Mouse (Mus musculus) forebrain, embryonic 12.5 days (tissue): ENCODE results near the gene Pbx1. TPM values are rescaled to one million over a fixed set of nuclear protein-coding genes. Genes with fewer than 3 reads are reported as not detected.

Experiments
- ATAC-seq: fragments of 200-750 bp; cut with Nextera tagmentation; 2 replicates; pipeline ENCODE4 v1.8.0; 2017; ENCODE audit warnings: moderate TSS enrichment; ENCODE audit not compliant: low FRiP score
- H3K27ac ChIP-seq: fragments of 300-500 bp; sonication (generic); 2 replicates; pipeline ENCODE4 v1.5.1; 2016; ENCODE audit warnings: mild to moderate bottlenecking
- H3K27me3 ChIP-seq: fragments of 300-500 bp; sonication (generic); 2 replicates; pipeline ENCODE4 v1.6.1; 2016; ENCODE audit warnings: mild to moderate bottlenecking
- H3K36me3 ChIP-seq: fragments of 300-500 bp; sonication (generic); replicated peaks from 2 replicates; pipeline ENCODE4 v1.6.1; 2016; ENCODE audit warnings: mild to moderate bottlenecking
- H3K4me1 ChIP-seq: fragments of 300-500 bp; sonication (generic); 2 replicates; pipeline ENCODE4 v1.6.1; 2016
- H3K4me2 ChIP-seq: fragments of 300-500 bp; sonication (generic); 2 replicates; pipeline ENCODE4 v1.6.1; 2016; ENCODE audit warnings: mild to moderate bottlenecking, moderate library complexity
- H3K4me3 ChIP-seq: fragments of 300-500 bp; sonication (generic); replicated peaks from 2 replicates; pipeline ENCODE4 v1.5.1; 2016; ENCODE audit warnings: mild to moderate bottlenecking
- H3K9ac ChIP-seq: fragments of 300-500 bp; sonication (generic); 2 replicates; pipeline ENCODE4 v1.6.1; 2016; ENCODE audit warnings: mild to moderate bottlenecking
- H3K9me3 ChIP-seq: fragments of 300-500 bp; sonication (generic); 2 replicates; pipeline ENCODE4 v1.6.1; 2016
- WGBS: fragments of 180-500 bp; shearing (Covaris S2); methylation state at CpG from one replicate; pipeline ENCODE4 v1.1.7; 2016; 5-methylcytosine and 5-hydroxymethylcytosine counted together
- polyA plus RNA-seq: library from polyadenylated mRNA; unstranded; fragments of >200 nt; fragmentation: Nextera tagmentation; extraction: Ambion mirVana; gene quantifications from 2 replicates; pipeline ENCODE4 v1.2.1, GENCODE M21; 2016

The Pbx1 gene
- polyA plus RNA-seq, 1 experiment from 2014 or later: 69.4 TPM

GRCm38 (mm10) chr1:168418903-168419302 lies 13.2 kb downstream of the Pbx1 start:
- no peak overlapping the region for H3K9ac ChIP-seq
- peaks cover 59% of the 10 kb centered on the region for H3K4me1 ChIP-seq
- H3K36me3 ChIP-seq: peaks cover 40% of the 10 kb centered on the region
- no peaks in the 10 kb centered on the region for H3K9me3 ChIP-seq
- 83% methylated on average over 9 of the region's 9 CpGs for WGBS
- H3K27me3 ChIP-seq: no peaks in the 10 kb centered on the region
- peak overlapping the region; percentile 60; the same call in 1 of the 2 replicates for H3K27ac ChIP-seq
- no peak overlapping the region for H3K4me2 ChIP-seq
- H3K4me3 ChIP-seq: no peak overlapping the region
- no peak for ATAC-seq

GRCm38 (mm10) chr1:168417626-168418025 lies 14.4 kb downstream of the Pbx1 start:
- H3K27me3 ChIP-seq: no peaks in the 10 kb centered on the region
- ATAC-seq: peak; percentile 78
- no peak overlapping the region for H3K4me3 ChIP-seq
- peak overlapping the region; percentile 19; the same call in 1 of the 2 replicates for H3K4me2 ChIP-seq
- H3K36me3 ChIP-seq: peaks cover 48% of the 10 kb centered on the region
- peak overlapping the region; percentile 56 for H3K9ac ChIP-seq
- peak overlapping the region; percentile 85 for H3K27ac ChIP-seq
- peaks cover 49% of the 10 kb centered on the region for H3K4me1 ChIP-seq
- H3K9me3 ChIP-seq: no peaks in the 10 kb centered on the region
- 8% methylated on average over 6 of the region's 6 CpGs for WGBS

GRCm38 (mm10) chr1:168416729-168417437 lies 15.2 kb downstream of the Pbx1 start:
- peak overlapping the region; percentile 85 for H3K27ac ChIP-seq
- 0 out of 2 replicates have a peak overlapping the region, but pooled peaks have one; percentile 9 for H3K4me3 ChIP-seq
- H3K36me3 ChIP-seq: peaks cover 40% of the 10 kb centered on the region
- peak overlapping the region; percentile 56 for H3K9ac ChIP-seq
- peak overlapping the region; percentile 41 for H3K4me2 ChIP-seq
- 6% methylated on average over 11 of the region's 11 CpGs for WGBS
- no peaks in the 10 kb centered on the region for H3K27me3 ChIP-seq
- peak; percentile 59 for ATAC-seq
- H3K4me1 ChIP-seq: peaks cover 49% of the 10 kb centered on the region
- H3K9me3 ChIP-seq: no peaks in the 10 kb centered on the region

GRCm38 (mm10) chr1:168410611-168411010 lies 21.5 kb downstream of the Pbx1 start:
- H3K4me1 ChIP-seq: peaks cover 69% of the 10 kb centered on the region
- no peaks in the 10 kb centered on the region for H3K9me3 ChIP-seq
- H3K4me2 ChIP-seq: peak overlapping the region; percentile 26
- peak; percentile 75 for ATAC-seq
- no peaks in the 10 kb centered on the region for H3K27me3 ChIP-seq
- H3K4me3 ChIP-seq: no peak overlapping the region
- peaks cover 42% of the 10 kb centered on the region for H3K36me3 ChIP-seq
- H3K9ac ChIP-seq: no peak overlapping the region
- 3% methylated on average over 10 of the region's 10 CpGs for WGBS
- H3K27ac ChIP-seq: peak overlapping the region; percentile 73

GRCm38 (mm10) chr1:168410054-168410453 lies 22.0 kb downstream of the Pbx1 start:
- Histone ChIP-seq H3K9ac (no peak overlapping the region), H3K27me3 (no peaks in the 10 kb centered on the region), H3K4me2 (peak overlapping the region; percentile 26), H3K36me3 (peaks cover 43% of the 10 kb centered on the region), H3K4me3 (no peak overlapping the region), H3K4me1 (peaks cover 71% of the 10 kb centered on the region), H3K27ac (peak overlapping the region; percentile 73), H3K9me3 (no peaks in the 10 kb centered on the region)
- WGBS: 10% methylated on average over 1 of the region's 1 CpGs
- peak; percentile 21; the same call in 1 of the 2 replicates for ATAC-seq

GRCm38 (mm10) chr1:168408757-168409156 lies 23.3 kb downstream of the Pbx1 start:
- no peak overlapping the region; the same call in 1 of the 2 replicates for H3K9ac ChIP-seq
- H3K9me3 ChIP-seq: no peaks in the 10 kb centered on the region
- WGBS: 61% methylated on average over 10 of the region's 10 CpGs
- H3K36me3 ChIP-seq: peaks cover 35% of the 10 kb centered on the region
- no peak overlapping the region for H3K4me3 ChIP-seq
- H3K4me1 ChIP-seq: peaks cover 71% of the 10 kb centered on the region
- H3K4me2 ChIP-seq: no peak overlapping the region
- no peak for ATAC-seq
- H3K27ac ChIP-seq: 0 out of 2 replicates have a peak overlapping the region, but pooled peaks have one; percentile 32
- no peaks in the 10 kb centered on the region for H3K27me3 ChIP-seq

- Histone ChIP-seq H3K4me2 (no peak overlapping the region), H3K9ac (no peak overlapping the region), H3K27me3 (no peaks in the 10 kb centered on the region), H3K4me3 (no peak overlapping the region), H3K27ac (0 out of 2 replicates have a peak overlapping the region, but pooled peaks have one; percentile 5), H3K9me3 (no peaks in the 10 kb centered on the region), H3K36me3 (peaks cover 30% of the 10 kb centered on the region), H3K4me1 (peaks cover 78% of the 10 kb centered on the region)
- WGBS: 76% methylated on average over 7 of the region's 7 CpGs
- no peak for ATAC-seq
These were observed 24.1 kb downstream of the Pbx1 start for GRCm38 (mm10) chr1:168407958-168408357.

GRCm38 (mm10) chr1:168406291-168406675 lies 25.8 kb downstream of the Pbx1 start:
- H3K9me3 ChIP-seq: no peaks in the 10 kb centered on the region
- no peak overlapping the region for H3K4me3 ChIP-seq
- no peaks in the 10 kb centered on the region for H3K27me3 ChIP-seq
- H3K4me2 ChIP-seq: no peak overlapping the region
- H3K27ac ChIP-seq: 0 out of 2 replicates have a peak overlapping the region, but pooled peaks have one; percentile 46
- H3K4me1 ChIP-seq: peaks cover 84% of the 10 kb centered on the region
- 9% methylated on average over 8 of the region's 8 CpGs for WGBS
- no peak overlapping the region for H3K9ac ChIP-seq
- peaks cover 35% of the 10 kb centered on the region for H3K36me3 ChIP-seq
- ATAC-seq: no peak

- Histone ChIP-seq H3K36me3 (peaks cover 38% of the 10 kb centered on the region), H3K4me3 (no peak overlapping the region), H3K9ac (peak overlapping the region; percentile 3; the same call in 1 of the 2 replicates), H3K4me2 (0 out of 2 replicates have a peak overlapping the region, but pooled peaks have one; percentile 17), H3K4me1 (peaks cover 79% of the 10 kb centered on the region), H3K9me3 (no peaks in the 10 kb centered on the region), H3K27me3 (no peaks in the 10 kb centered on the region), H3K27ac (peak overlapping the region; percentile 69)
- 18% methylated on average over 8 of the region's 12 CpGs for whole genome bisulfite sequencing
- ATAC-seq: no peak
These were observed 26.3 kb downstream of the Pbx1 start for GRCm38 (mm10) chr1:168405645-168406290.

- peak overlapping the region; percentile 21; the same call in 1 of the 2 replicates for H3K27ac ChIP-seq
- H3K4me2 ChIP-seq: no peak overlapping the region
- no peaks in the 10 kb centered on the region for H3K9me3 ChIP-seq
- WGBS: 83% methylated on average over 2 of the region's 2 CpGs
- H3K27me3 ChIP-seq: no peaks in the 10 kb centered on the region
- peaks cover 56% of the 10 kb centered on the region for H3K4me1 ChIP-seq
- no peak overlapping the region for H3K4me3 ChIP-seq
- ATAC-seq: no peak
- H3K9ac ChIP-seq: no peak overlapping the region
- peaks cover 34% of the 10 kb centered on the region for H3K36me3 ChIP-seq
These were observed 28.5 kb downstream of the Pbx1 start for GRCm38 (mm10) chr1:168403529-168403928.

GRCm38 (mm10) chr1:168402683-168403082 lies 29.4 kb downstream of the Pbx1 start:
- ATAC-seq: no peak
- Histone ChIP-seq H3K9ac (no peak overlapping the region), H3K4me3 (no peak overlapping the region), H3K4me1 (peaks cover 49% of the 10 kb centered on the region), H3K9me3 (no peaks in the 10 kb centered on the region), H3K27me3 (no peaks in the 10 kb centered on the region), H3K27ac (peak overlapping the region; percentile 21; the same call in 1 of the 2 replicates), H3K36me3 (peaks cover 28% of the 10 kb centered on the region), H3K4me2 (no peak overlapping the region)
- 58% methylated on average over 7 of the region's 7 CpGs for WGBS

GRCm38 (mm10) chr1:168395523-168396159 lies 36.4 kb downstream of the Pbx1 start:
- Histone ChIP-seq H3K4me1 (peaks cover 49% of the 10 kb centered on the region), H3K27me3 (no peaks in the 10 kb centered on the region), H3K4me2 (no peak overlapping the region), H3K9me3 (no peaks in the 10 kb centered on the region), H3K9ac (no peak overlapping the region), H3K4me3 (no peak overlapping the region), H3K36me3 (peaks cover 24% of the 10 kb centered on the region), H3K27ac (no peak overlapping the region)
- 76% methylated on average over 3 of the region's 3 CpGs for WGBS
- ATAC-seq: no peak
